Mouse (Mus musculus) heart, adult 18-20 months (tissue): Measurements from ENCODE around the gene Olfr1176. TPM values are rescaled to one million over a fixed set of nuclear protein-coding genes. Genes with fewer than 3 reads are reported as not detected.

ENCODE experiments used
- DNase-seq, 2 experiments: peaks; one replicate each; pipeline ENCODE4 v3.0.0; 2021 to 2022; ENCODE audit warnings: mixed read lengths in 1 of 2
- long read RNA-seq, 2 experiments: library from polyadenylated mRNA; stranded (forward); transcript quantifications; one replicate each; pipeline ENCODE4 v2.0.0; 2021
- total RNA-seq, 2 experiments: library from RNA; stranded (reverse); gene quantifications; 2 replicates each; pipeline ENCODE4 v1.2.3; 2021

Olfr1176 gene
- not detected for total RNA-seq
- long read RNA-seq, experiment 1, result 0 reads
- long read RNA-seq, experiment 2, result 0 reads

- no peak for DNase-seq
These were observed at the start of gene Olfr1176 for GRCm38 (mm10) chr2:88336421-88336820. Gene Olfr1176 (plus strand): TSS chr2:88336721.

- no peak for DNase-seq
These were observed 21.5 kb upstream of the Olfr1176 start, which contains the start of gene Olfr1174-ps for GRCm38 (mm10) chr2:88315035-88315434. Gene Olfr1174-ps (minus strand): TSS chr2:88315135.

GRCm38 (mm10) chr2:88327115-88327514, 9.4 kb upstream of the Olfr1176 start, which contains the start of gene Olfr1175-ps:
Gene Olfr1175-ps (minus strand): TSS chr2:88327215.
- DNase-seq, result no peak

- DNase-seq, result no peak
These were observed 9.9 kb downstream of the Olfr1176 start, which contains the start of gene Olfr1177-ps for GRCm38 (mm10) chr2:88346392-88346791. Gene Olfr1177-ps (minus strand): TSS chr2:88346492.

- DNase-seq, result peak in 1 of 2 experiments; percentile 4
These were observed 19.8 kb downstream of the Olfr1176 start for GRCm38 (mm10) chr2:88356304-88356703.

GRCm38 (mm10) chr2:88386762-88387161, 50.2 kb downstream of the Olfr1176 start, which contains the start of gene Olfr1178:
Gene Olfr1178 (plus strand): TSS chr2:88387062.
- no peak for DNase-seq

Other genes with a start within 250 kb of the Olfr1176 start
- gene Olfr1164, start 242.8 kb upstream of the Olfr1176 start, total RNA-seq, result not detected
- not detected for gene Olfr1166, start 208.4 kb upstream of the Olfr1176 start, total RNA-seq
- gene Olfr1167, start 181.5 kb upstream of the Olfr1176 start, total RNA-seq, result not detected
- gene Olfr1168, start 154.8 kb upstream of the Olfr1176 start, total RNA-seq, result not detected
- gene Olfr1170, start 108.4 kb upstream of the Olfr1176 start, total RNA-seq, result not detected
- not detected for gene Olfr1173, start 56.8 kb upstream of the Olfr1176 start, total RNA-seq
- not detected for gene Olfr1174-ps, start 21.6 kb upstream of the Olfr1176 start, total RNA-seq
- gene Olfr1175-ps, start 9.5 kb upstream of the Olfr1176 start, total RNA-seq, result not detected
- not detected for gene Olfr1177-ps, start 9.8 kb downstream of the Olfr1176 start, total RNA-seq
- not detected for gene Olfr1178, start 50.3 kb downstream of the Olfr1176 start, total RNA-seq
- not detected for gene Olfr1179, start 69.7 kb downstream of the Olfr1176 start, total RNA-seq
- gene Olfr1180, start 82.4 kb downstream of the Olfr1176 start, total RNA-seq, result not detected
- not detected for gene Olfr1181, start 89.5 kb downstream of the Olfr1176 start, total RNA-seq
- gene Gm13757, start 112.4 kb downstream of the Olfr1176 start, total RNA-seq, result not detected
- gene Olfr1183, start 118.1 kb downstream of the Olfr1176 start, total RNA-seq, result not detected
- gene Olfr1184, start 146.9 kb downstream of the Olfr1176 start, total RNA-seq, result not detected
- not detected for gene Olfr1185-ps1, start 156.6 kb downstream of the Olfr1176 start, total RNA-seq
- not detected for gene Olfr1186, start 181.8 kb downstream of the Olfr1176 start, total RNA-seq
- gene Olfr1188, start 220.2 kb downstream of the Olfr1176 start, total RNA-seq, result not detected
- gene Olfr1189, start 249.7 kb downstream of the Olfr1176 start, total RNA-seq, result not detected